Mouse (Mus musculus) spleen, adult 2 months (tissue): ENCODE measurements around the gene Cnksr3.

Source experiments
- CTCF ChIP-seq: fragments of 200-500 bp; IDR thresholded peaks from 2 replicates; pipeline ENCODE4 v1.5.1; 2011; ENCODE audit warnings: mild to moderate bottlenecking, inconsistent platforms; ENCODE audit not compliant: insufficient read depth, insufficient read length, insufficient replicate concordance; ENCODE audit errors: extremely low read depth
- POLR2A ChIP-seq: fragments of 200-500 bp; IDR thresholded peaks from 2 replicates; pipeline ENCODE4 v1.6.1; 2011; ENCODE audit warnings: low read depth, low read length, inconsistent platforms

DNA sequence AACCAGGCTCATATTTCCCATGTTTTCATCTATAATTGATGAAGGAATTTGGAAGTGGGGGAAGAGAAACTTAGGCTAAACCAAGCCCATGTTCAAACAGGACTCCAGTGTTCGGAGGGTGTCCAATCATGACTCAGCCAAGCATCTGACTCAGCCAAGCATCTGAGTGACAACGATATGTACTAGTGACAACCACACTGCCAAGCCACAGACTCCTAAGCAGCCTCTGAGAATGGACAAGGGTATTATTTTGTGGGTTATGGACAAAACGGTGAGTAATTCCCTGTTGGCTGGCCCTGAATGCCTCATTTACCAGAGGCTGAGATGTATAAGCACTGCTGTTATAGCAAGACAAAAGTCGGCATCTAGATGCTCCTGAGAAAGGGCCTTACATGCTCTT lies 98.3 kb downstream of the Cnksr3 start:
- TF ChIP-seq CTCF = no peak
- no peak for TF ChIP-seq POLR2A
